Mouse (Mus musculus): ENCODE results near the gene Tnik. TPM values are rescaled to one million over a fixed set of nuclear protein-coding genes. Genes with fewer than 3 reads are reported as not detected.

Tnik gene
- 2.0 and 2.3 TPM in 2 replicates for polyA plus RNA-seq (2011; ENCODE audit: insufficient read depth, insufficient read length, low read depth, missing spikeins)

- H3K27me3 ChIP-seq (ENCODE audit: control insufficient read depth, insufficient read depth, low read length, poor library complexity, severe bottlenecking) = peaks cover 11% of the 10 kb centered on the region; the same call in 1 of the 2 replicates
- peak within 1 kb of the TSS; percentile 71 for H3K9ac ChIP-seq (ENCODE audit: low read depth, poor library complexity, severe bottlenecking)
- peak within 1 kb of the TSS; percentile 98 for H3K4me3 ChIP-seq (ENCODE audit: low read depth, low read length)
- TF ChIP-seq CTCF (IDR thresholded peaks at IDR 0.05; ENCODE audit: low read depth, low read length) (no peak), POLR2A (IDR thresholded peaks at IDR 0.05; ENCODE audit: insufficient read depth, low read length) (no peak), EP300 (IDR thresholded peaks at IDR 0.05; ENCODE audit: insufficient read depth, low read depth, low read length) (no peak)
- no peaks in the 10 kb centered on the region for H3K36me3 ChIP-seq (ENCODE audit: control insufficient read depth, insufficient read depth, low read length, poor library complexity, severe bottlenecking)
- no peaks in the 10 kb centered on the region for H3K9me3 ChIP-seq (replicated peaks; ENCODE audit: control insufficient read depth, insufficient read depth, low read length, poor library complexity, severe bottlenecking)
- no peak within 1 kb of the TSS for H3K27ac ChIP-seq (ENCODE audit: insufficient read depth, low read length)
- peaks cover 2% of the 10 kb centered on the region for H3K4me1 ChIP-seq (ENCODE audit: control insufficient read depth, insufficient read depth, low read length)
These were observed at the start of gene Tnik for GRCm38 (mm10) chr3:28263002-28263947. Gene Tnik, plus strand, starts transcription at chr3:28263214.

GRCm38 (mm10) chr3:28214886-28215311 is 48.1 kb upstream of the Tnik start:
- no peaks in the 10 kb centered on the region for H3K9me3 ChIP-seq (replicated peaks; ENCODE audit: control insufficient read depth, insufficient read depth, low read length, poor library complexity, severe bottlenecking)
- no peak overlapping the region for H3K4me3 ChIP-seq (ENCODE audit: low read depth, low read length)
- no peaks in the 10 kb centered on the region; the same call in 1 of the 2 replicates for H3K27me3 ChIP-seq (ENCODE audit: control insufficient read depth, insufficient read depth, low read length, poor library complexity, severe bottlenecking)
- H3K4me1 ChIP-seq (ENCODE audit: control insufficient read depth, insufficient read depth, low read length) = peaks cover 1% of the 10 kb centered on the region
- no peaks in the 10 kb centered on the region for H3K36me3 ChIP-seq (ENCODE audit: control insufficient read depth, insufficient read depth, low read length, poor library complexity, severe bottlenecking)
- no peak overlapping the region for H3K27ac ChIP-seq (ENCODE audit: insufficient read depth, low read length)
- H3K9ac ChIP-seq (ENCODE audit: low read depth, poor library complexity, severe bottlenecking) = no peak overlapping the region
- TF ChIP-seq CTCF (IDR thresholded peaks at IDR 0.05; ENCODE audit: low read depth, low read length) = peak; percentile 7
- TF ChIP-seq POLR2A (IDR thresholded peaks at IDR 0.05; ENCODE audit: insufficient read depth, low read length) = no peak

- Histone ChIP-seq H3K4me1 (ENCODE audit: control insufficient read depth, insufficient read depth, low read length) (peaks cover 1% of the 10 kb centered on the region), H3K27me3 (ENCODE audit: control insufficient read depth, insufficient read depth, low read length, poor library complexity, severe bottlenecking) (no peaks in the 10 kb centered on the region), H3K9me3 (replicated peaks; ENCODE audit: control insufficient read depth, insufficient read depth, low read length, poor library complexity, severe bottlenecking) (no peaks in the 10 kb centered on the region), H3K9ac (ENCODE audit: low read depth, poor library complexity, severe bottlenecking) (no peak overlapping the region), H3K36me3 (ENCODE audit: control insufficient read depth, insufficient read depth, low read length, poor library complexity, severe bottlenecking) (no peaks in the 10 kb centered on the region), H3K4me3 (ENCODE audit: low read depth, low read length) (no peak overlapping the region), H3K27ac (ENCODE audit: insufficient read depth, low read length) (no peak overlapping the region)
- 0 out of 2 replicates have a peak, but pooled peaks have one; percentile 32 for TF ChIP-seq EP300 (IDR thresholded peaks at IDR 0.05; ENCODE audit: insufficient read depth, low read depth, low read length)
- no peak for TF ChIP-seq POLR2A (IDR thresholded peaks at IDR 0.05; ENCODE audit: insufficient read depth, low read length)
These were observed 46.0 kb upstream of the Tnik start for GRCm38 (mm10) chr3:28217001-28217400.

- TF ChIP-seq POLR2A (IDR thresholded peaks at IDR 0.05; ENCODE audit: insufficient read depth, low read length) (no peak), CTCF (IDR thresholded peaks at IDR 0.05; ENCODE audit: low read depth, low read length) (no peak), EP300 (IDR thresholded peaks at IDR 0.05; ENCODE audit: insufficient read depth, low read depth, low read length) (no peak)
- Histone ChIP-seq H3K36me3 (ENCODE audit: control insufficient read depth, insufficient read depth, low read length, poor library complexity, severe bottlenecking) (no peaks in the 10 kb centered on the region), H3K27me3 (ENCODE audit: control insufficient read depth, insufficient read depth, low read length, poor library complexity, severe bottlenecking) (no peaks in the 10 kb centered on the region), H3K4me3 (ENCODE audit: low read depth, low read length) (no peak overlapping the region), H3K9me3 (replicated peaks; ENCODE audit: control insufficient read depth, insufficient read depth, low read length, poor library complexity, severe bottlenecking) (no peaks in the 10 kb centered on the region), H3K4me1 (ENCODE audit: control insufficient read depth, insufficient read depth, low read length) (peaks cover 1% of the 10 kb centered on the region), H3K9ac (ENCODE audit: low read depth, poor library complexity, severe bottlenecking) (no peak overlapping the region), H3K27ac (ENCODE audit: insufficient read depth, low read length) (no peak overlapping the region)
These were observed 43.5 kb upstream of the Tnik start for GRCm38 (mm10) chr3:28219533-28219932.

GRCm38 (mm10) chr3:28219964-28220363 is 43.0 kb upstream of the Tnik start:
- Histone ChIP-seq H3K4me3 (ENCODE audit: low read depth, low read length) (no peak overlapping the region), H3K27ac (ENCODE audit: insufficient read depth, low read length) (no peak overlapping the region), H3K9me3 (replicated peaks; ENCODE audit: control insufficient read depth, insufficient read depth, low read length, poor library complexity, severe bottlenecking) (no peaks in the 10 kb centered on the region), H3K36me3 (ENCODE audit: control insufficient read depth, insufficient read depth, low read length, poor library complexity, severe bottlenecking) (no peaks in the 10 kb centered on the region), H3K4me1 (ENCODE audit: control insufficient read depth, insufficient read depth, low read length) (peaks cover 1% of the 10 kb centered on the region), H3K9ac (ENCODE audit: low read depth, poor library complexity, severe bottlenecking) (no peak overlapping the region), H3K27me3 (ENCODE audit: control insufficient read depth, insufficient read depth, low read length, poor library complexity, severe bottlenecking) (no peaks in the 10 kb centered on the region)
- TF ChIP-seq EP300 (IDR thresholded peaks at IDR 0.05; ENCODE audit: insufficient read depth, low read depth, low read length) (no peak), CTCF (IDR thresholded peaks at IDR 0.05; ENCODE audit: low read depth, low read length) (no peak), POLR2A (IDR thresholded peaks at IDR 0.05; ENCODE audit: insufficient read depth, low read length) (no peak)
